Mouse (Mus musculus): ENCODE results near the gene Olfr1441. TPM values are rescaled to one million over a fixed set of nuclear protein-coding genes. Genes with fewer than 3 reads are reported as not detected.

The Olfr1441 gene
- polyA plus RNA-seq, 1 experiment from 2014 or later = not detected

DNA sequence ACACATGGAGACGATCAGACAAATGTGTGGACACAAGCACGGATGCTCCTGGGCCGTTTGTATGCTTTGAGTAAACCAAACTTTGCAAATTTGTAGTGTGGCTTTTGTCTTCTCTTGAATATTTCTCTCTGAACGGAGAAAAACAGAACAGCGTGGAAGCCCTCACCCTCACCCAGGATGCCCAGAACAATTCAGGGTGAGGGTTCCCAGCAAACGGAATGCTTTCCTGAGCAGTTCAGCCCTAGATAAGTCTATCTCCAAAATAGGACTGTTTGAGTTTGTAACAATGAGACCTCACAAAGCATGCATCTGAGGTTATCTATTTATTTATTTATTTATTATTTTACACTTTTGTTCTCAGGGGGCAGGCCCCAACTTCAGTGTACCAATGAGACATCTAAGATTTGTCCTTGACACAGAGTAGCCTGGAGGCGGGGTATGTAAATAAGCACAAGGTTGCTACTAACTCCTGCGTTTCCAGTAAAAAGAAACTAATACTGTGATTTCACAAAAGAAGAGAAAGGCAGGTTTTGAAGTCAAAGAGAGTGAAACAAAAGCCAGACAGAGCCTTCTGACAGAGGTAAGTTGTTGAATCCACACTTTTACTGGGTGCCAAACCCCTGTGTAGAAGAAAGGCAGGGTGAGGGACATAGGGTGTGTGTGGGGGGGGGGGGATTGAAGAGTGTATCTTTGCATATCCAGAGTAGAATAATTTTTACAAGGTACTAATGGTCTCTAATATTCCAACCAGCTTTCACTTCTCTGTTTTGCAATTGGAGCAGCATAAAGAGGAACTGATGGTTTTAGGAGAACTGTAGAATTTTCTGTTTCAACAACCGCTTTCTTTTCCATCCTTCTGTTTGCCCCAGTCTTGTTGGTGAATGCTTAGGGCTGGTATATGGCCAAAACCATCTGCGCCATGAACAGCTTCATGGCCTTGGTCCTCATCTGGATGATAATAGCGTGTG, 43.3 kb downstream of the Olfr1441 start, which contains the start of gene Mpeg1:
TSS of gene Mpeg1 (plus strand) at position 498 of the 968 bp plus-strand sequence.
- H3K4me1 ChIP-seq (replicated peaks; ENCODE audit: control insufficient read depth, insufficient read depth, low read length) = no peaks in the 10 kb centered on the region
- no peak for ATAC-seq
- no peaks in the 10 kb centered on the region for H3K9me3 ChIP-seq (ENCODE audit: control insufficient read depth)
- no peak within 1 kb of the TSS for H3K27ac ChIP-seq (ENCODE audit: low read depth, low read length)
- no peaks in the 10 kb centered on the region for H3K27me3 ChIP-seq (replicated peaks; ENCODE audit: control insufficient read depth, insufficient read depth, low read length)
- no peak for TF ChIP-seq CTCF (IDR thresholded peaks at IDR 0.05; ENCODE audit: low read depth)
- no peak within 1 kb of the TSS for H3K4me2 ChIP-seq (replicated peaks; ENCODE audit: low read depth)
- H3K36me3 ChIP-seq (ENCODE audit: control insufficient read depth, insufficient read depth) = no peaks in the 10 kb centered on the region
- no peak within 1 kb of the TSS for H3K4me3 ChIP-seq (ENCODE audit: low read depth, low read length)
- WGBS = 71% methylated on average over 11 of the region's 11 CpGs
- no peak within 1 kb of the TSS for H3K9ac ChIP-seq (ENCODE audit: low read depth, low read length)

DNA sequence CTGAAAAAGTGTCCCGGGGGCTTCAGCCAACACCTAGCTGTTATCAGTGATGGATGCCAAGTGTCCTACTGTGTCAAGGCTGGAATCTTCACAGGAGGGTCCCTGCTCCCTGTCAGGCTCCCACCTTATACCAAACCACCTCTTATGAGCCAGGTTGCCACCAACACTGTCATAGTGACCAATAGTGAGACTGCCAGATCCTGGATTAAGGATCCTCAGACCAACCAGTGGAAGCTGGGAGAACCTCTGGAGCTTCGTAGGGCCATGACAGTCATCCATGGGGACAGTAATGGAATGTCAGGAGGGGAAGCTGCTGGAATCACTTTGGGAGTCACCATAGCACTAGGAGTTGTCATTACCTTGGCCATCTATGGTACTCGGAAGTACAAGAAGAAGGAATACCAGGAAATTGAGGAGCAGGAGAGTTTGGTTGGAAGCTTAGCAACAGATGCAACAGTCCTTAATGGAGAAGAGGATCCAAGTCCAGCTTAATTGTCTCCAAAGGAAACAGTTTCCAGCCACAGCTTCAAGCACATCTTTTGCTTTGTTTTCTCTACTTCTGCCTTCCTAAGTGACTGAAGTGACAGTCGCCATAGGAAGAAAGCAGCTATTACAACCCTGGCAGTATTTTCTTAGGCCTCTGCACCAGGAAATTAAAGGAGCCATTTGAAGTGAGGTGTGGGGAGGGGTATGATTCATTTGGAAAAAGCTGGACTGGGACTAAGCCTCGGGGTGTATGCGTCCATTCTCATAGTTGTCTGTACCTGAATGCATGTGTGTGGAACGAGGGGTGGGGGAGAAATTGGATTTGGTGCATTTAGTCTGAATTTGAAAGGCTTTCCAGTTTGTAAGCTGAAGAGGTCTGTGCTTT, 45.9 kb downstream of the Olfr1441 start:
- 75% methylated on average over 7 of the region's 7 CpGs for WGBS
- no peak for ATAC-seq

DNA sequence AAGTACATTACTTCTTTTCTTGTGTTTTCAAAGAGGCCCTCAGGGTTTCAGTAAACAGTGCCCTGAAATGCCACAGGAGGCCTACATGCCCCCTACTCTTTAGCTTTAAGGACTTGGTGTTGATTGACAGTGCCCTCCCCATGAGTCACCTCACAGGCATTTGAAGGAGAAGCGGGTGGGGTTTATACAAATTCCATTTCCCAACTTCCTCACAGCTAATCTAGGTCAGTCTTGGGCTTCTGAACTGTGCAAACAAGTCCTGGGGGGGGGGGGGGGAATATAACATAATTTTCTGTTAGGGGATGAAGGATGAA, 46.4 kb downstream of the Olfr1441 start:
- no peaks in the 10 kb centered on the region for H3K27me3 ChIP-seq (replicated peaks; ENCODE audit: control insufficient read depth, insufficient read depth, low read length)
- no peaks in the 10 kb centered on the region for H3K4me1 ChIP-seq (replicated peaks; ENCODE audit: control insufficient read depth, insufficient read depth, low read length)
- ATAC-seq = 0 out of 2 replicates have a peak, but pooled peaks have one; percentile 29
- TF ChIP-seq CTCF (IDR thresholded peaks at IDR 0.05; ENCODE audit: low read depth) = no peak
- no peak overlapping the region for H3K27ac ChIP-seq (ENCODE audit: low read depth, low read length)
- H3K4me3 ChIP-seq (ENCODE audit: low read depth, low read length) = no peak overlapping the region
- H3K4me2 ChIP-seq (replicated peaks; ENCODE audit: low read depth) = no peak overlapping the region
- 35% methylated on average over 1 of the region's 1 CpGs for WGBS
- peaks cover 5% of the 10 kb centered on the region for H3K36me3 ChIP-seq (ENCODE audit: control insufficient read depth, insufficient read depth)
- no peaks in the 10 kb centered on the region for H3K9me3 ChIP-seq (ENCODE audit: control insufficient read depth)
- H3K9ac ChIP-seq (ENCODE audit: low read depth, low read length) = 0 out of 2 replicates have a peak overlapping the region, but pooled peaks have one; percentile 3

More for the DNA sequence above, 45.9 kb downstream of the Olfr1441 start:
- no peaks in the 10 kb centered on the region for H3K27me3 ChIP-seq (replicated peaks; ENCODE audit: control insufficient read depth, insufficient read depth, low read length)
- no peaks in the 10 kb centered on the region for H3K9me3 ChIP-seq (ENCODE audit: control insufficient read depth)
- no peak for TF ChIP-seq CTCF (IDR thresholded peaks at IDR 0.05; ENCODE audit: low read depth)
- no peak overlapping the region for H3K27ac ChIP-seq (ENCODE audit: low read depth, low read length)
- H3K36me3 ChIP-seq (ENCODE audit: control insufficient read depth, insufficient read depth) = no peaks in the 10 kb centered on the region
- H3K4me1 ChIP-seq (replicated peaks; ENCODE audit: control insufficient read depth, insufficient read depth, low read length) = no peaks in the 10 kb centered on the region
- H3K9ac ChIP-seq (ENCODE audit: low read depth, low read length) = no peak overlapping the region
- H3K4me3 ChIP-seq (ENCODE audit: low read depth, low read length) = no peak overlapping the region
- H3K4me2 ChIP-seq (replicated peaks; ENCODE audit: low read depth) = no peak overlapping the region

DNA sequence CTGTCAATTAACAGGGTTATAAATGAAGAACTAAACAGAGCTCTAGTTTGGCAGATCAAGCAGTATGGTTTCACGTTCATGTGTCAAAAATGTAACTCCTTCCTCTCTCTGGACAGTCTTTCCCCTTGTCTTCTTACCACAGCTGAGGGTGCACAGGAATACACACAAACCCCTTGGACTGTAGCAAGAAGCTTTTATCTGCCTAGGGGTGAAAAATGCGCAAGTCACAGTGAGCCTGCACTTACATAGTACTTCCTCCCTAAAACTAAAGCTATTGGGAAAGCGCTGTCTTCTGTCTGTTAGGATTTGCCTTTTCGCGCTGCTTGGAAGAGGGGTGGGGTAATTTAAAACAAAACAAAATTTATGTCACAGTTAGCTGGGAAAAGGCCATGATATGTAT, 46.9 kb downstream of the Olfr1441 start:
- H3K27ac ChIP-seq (ENCODE audit: low read depth, low read length) = no peak overlapping the region

DNA sequence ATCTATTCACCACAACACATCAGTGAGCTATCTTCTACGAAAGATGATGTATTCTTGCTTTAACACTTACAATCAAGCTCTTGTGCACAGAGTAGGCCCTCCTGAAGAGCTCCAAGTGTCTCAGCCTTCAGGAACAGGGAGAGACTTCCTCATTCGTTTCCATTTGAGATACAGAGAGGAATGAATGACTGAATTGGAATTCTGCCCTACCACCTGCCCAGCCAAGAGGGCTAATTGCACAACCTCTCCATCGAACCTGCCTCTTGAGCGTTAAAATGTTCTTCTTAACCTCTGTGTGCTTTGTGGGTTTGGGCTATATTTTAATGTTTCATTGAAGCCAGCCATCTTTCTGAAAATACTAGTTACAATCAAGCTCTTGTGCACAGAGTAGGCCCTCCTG, 47.4 kb downstream of the Olfr1441 start:
- no peak for ATAC-seq
- H3K27ac ChIP-seq (ENCODE audit: low read depth, low read length) = no peak overlapping the region
- 71% methylated on average over 4 of the region's 4 CpGs for WGBS
- H3K4me1 ChIP-seq (replicated peaks; ENCODE audit: control insufficient read depth, insufficient read depth, low read length) = no peaks in the 10 kb centered on the region
- H3K36me3 ChIP-seq (ENCODE audit: control insufficient read depth, insufficient read depth) = peaks cover 14% of the 10 kb centered on the region
- no peaks in the 10 kb centered on the region for H3K9me3 ChIP-seq (ENCODE audit: control insufficient read depth)
- H3K9ac ChIP-seq (ENCODE audit: low read depth, low read length) = no peak overlapping the region
- no peak overlapping the region for H3K4me2 ChIP-seq (replicated peaks; ENCODE audit: low read depth)
- H3K4me3 ChIP-seq (ENCODE audit: low read depth, low read length) = no peak overlapping the region
- no peaks in the 10 kb centered on the region for H3K27me3 ChIP-seq (replicated peaks; ENCODE audit: control insufficient read depth, insufficient read depth, low read length)
- TF ChIP-seq CTCF (IDR thresholded peaks at IDR 0.05; ENCODE audit: low read depth) = no peak

More for the DNA sequence above, 46.9 kb downstream of the Olfr1441 start:
- TF ChIP-seq CTCF (IDR thresholded peaks at IDR 0.05; ENCODE audit: low read depth) = no peak
- H3K4me2 ChIP-seq (replicated peaks; ENCODE audit: low read depth) = no peak overlapping the region
- no peaks in the 10 kb centered on the region for H3K9me3 ChIP-seq (ENCODE audit: control insufficient read depth)
- no peaks in the 10 kb centered on the region for H3K4me1 ChIP-seq (replicated peaks; ENCODE audit: control insufficient read depth, insufficient read depth, low read length)
- WGBS = 68% methylated on average over 5 of the region's 5 CpGs
- peaks cover 10% of the 10 kb centered on the region for H3K36me3 ChIP-seq (ENCODE audit: control insufficient read depth, insufficient read depth)
- ATAC-seq = no peak
- 0 out of 2 replicates have a peak overlapping the region, but pooled peaks have one; percentile 3 for H3K9ac ChIP-seq (ENCODE audit: low read depth, low read length)
- no peak overlapping the region for H3K4me3 ChIP-seq (ENCODE audit: low read depth, low read length)
- H3K27me3 ChIP-seq (replicated peaks; ENCODE audit: control insufficient read depth, insufficient read depth, low read length) = no peaks in the 10 kb centered on the region
